In the genomic region with DNA sequence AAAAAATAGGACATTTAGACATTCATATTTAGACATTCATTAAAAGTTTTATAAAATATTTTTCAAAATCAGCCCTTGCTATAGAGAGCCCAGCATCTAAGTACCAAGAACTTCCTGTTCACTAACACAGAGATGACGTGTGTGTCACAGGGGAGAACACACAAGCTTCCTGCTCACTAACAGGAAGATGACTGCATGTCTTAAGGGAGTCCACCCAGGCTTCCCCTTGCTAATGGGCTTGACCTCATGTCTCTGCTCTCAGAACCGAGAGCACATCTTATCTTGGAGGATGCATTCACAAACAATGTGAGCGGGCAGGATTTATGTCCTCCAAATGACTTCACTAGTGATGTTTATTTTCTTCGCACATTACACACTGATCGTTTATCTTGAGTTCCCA, we compare ENCODE assay signal across 10 mouse cellular contexts.
A peak's percentile ranks its signal among the peaks of the same experiment; 100 is the strongest.
DNase-seq lines count a peak whose midpoint lies in the region; ATAC-seq lines count a peak whose summit lies in the region.
"Had no signal": no experiment of that assay in that cellular context is flagged by ENCODE, and none has a peak within 500 bp of the region (broad histone marks: within the 10 kb centered on the region; RNA-seq: fewer than 3 reads in every experiment).

No protein-coding gene starts in this region.

- no peak for DNase-seq in liver
- DNase-seq in kidney, postnatal 14 days, result peak; percentile 69
- DNase-seq in cerebellum, adult 11-12 months, result no peak
- no peak for DNase-seq in cerebellum, postnatal 25 days
- no peak for DNase-seq in thymus, adult 18-20 months

- no peaks in the 10 kb centered on the region for H3K27me3 ChIP-seq in liver, embryonic 16.5 days (ENCODE audit: control insufficient read depth, insufficient read depth, low read depth, low read length)
- H3K27me3 ChIP-seq in heart, embryonic 12.5 days (replicated peaks), result no peaks in the 10 kb centered on the region
- H3K27me3 ChIP-seq: stomach, embryonic 15.5 days had no signal

- H3K4me2 ChIP-seq in liver, embryonic 16.5 days (ENCODE audit: low read depth, low read length), result no peak overlapping the region
- H3K4me2 ChIP-seq in heart, embryonic 12.5 days, result no peak overlapping the region
- H3K4me2 ChIP-seq: stomach, embryonic 15.5 days had no signal

- WGBS in liver, embryonic 16.5 days (ENCODE audit: insufficient replicate concordance), result 40% methylated on average over 5 of the region's 5 CpGs
- WGBS in heart, embryonic 12.5 days, result 47% methylated on average over 5 of the region's 5 CpGs

- peak; percentile 64 for ATAC-seq in liver, embryonic 16.5 days (ENCODE audit: low read depth)
- ATAC-seq in heart, embryonic 12.5 days (ENCODE audit: insufficient number of reproducible peaks, low FRiP score), result peak; percentile 33; the same call in 1 of the 2 replicates
- 0 out of 2 replicates have a peak, but pooled peaks have one; percentile 33 for ATAC-seq in neutrophil, adult 5-6 weeks (ENCODE audit: extremely low read depth, insufficient number of reproducible peaks, low FRiP score, poor library complexity, severe bottlenecking)
- ATAC-seq: forebrain, embryonic 14.5 days had no signal

- H3K36me3 ChIP-seq in liver, embryonic 16.5 days (ENCODE audit: control insufficient read depth, insufficient read depth), result no peaks in the 10 kb centered on the region
- no peaks in the 10 kb centered on the region for H3K36me3 ChIP-seq in heart, embryonic 12.5 days
- H3K36me3 ChIP-seq: stomach, embryonic 15.5 days had no signal

- H3K4me1 ChIP-seq in liver, embryonic 16.5 days (ENCODE audit: control insufficient read depth, low read depth, low read length), result no peaks in the 10 kb centered on the region
- H3K4me1 ChIP-seq in heart, embryonic 12.5 days (replicated peaks), result 0 out of 2 replicates have a peak, but pooled peaks cover 4% of the 10 kb centered on the region

- no peak overlapping the region for H3K4me3 ChIP-seq in liver, embryonic 16.5 days (ENCODE audit: low read depth, low read length)
- no peak overlapping the region for H3K4me3 ChIP-seq in heart, embryonic 12.5 days
- H3K4me3 ChIP-seq: stomach, embryonic 15.5 days had no signal

- H3K9ac ChIP-seq in liver, embryonic 16.5 days (ENCODE audit: low read depth, low read length), result no peak overlapping the region
- no peak overlapping the region for H3K9ac ChIP-seq in heart, embryonic 12.5 days
- H3K9ac ChIP-seq: stomach, embryonic 15.5 days had no signal

- H3K27ac ChIP-seq in liver, embryonic 16.5 days (ENCODE audit: low read length), result no peak overlapping the region
- no peak overlapping the region for H3K27ac ChIP-seq in heart, embryonic 12.5 days (ENCODE audit: poor library complexity, severe bottlenecking)
- H3K27ac ChIP-seq: stomach, embryonic 15.5 days had no signal

- no peaks in the 10 kb centered on the region for H3K9me3 ChIP-seq in liver, embryonic 16.5 days (replicated peaks; ENCODE audit: control insufficient read depth, low read length)
- H3K9me3 ChIP-seq in heart, embryonic 12.5 days (replicated peaks), result no peaks in the 10 kb centered on the region
- H3K9me3 ChIP-seq: stomach, embryonic 15.5 days had no signal
